Mouse (Mus musculus): ENCODE results near the gene Grb2.
A peak's percentile ranks its signal among the peaks of the same experiment; 100 is the strongest.

The Grb2 gene

DNA sequence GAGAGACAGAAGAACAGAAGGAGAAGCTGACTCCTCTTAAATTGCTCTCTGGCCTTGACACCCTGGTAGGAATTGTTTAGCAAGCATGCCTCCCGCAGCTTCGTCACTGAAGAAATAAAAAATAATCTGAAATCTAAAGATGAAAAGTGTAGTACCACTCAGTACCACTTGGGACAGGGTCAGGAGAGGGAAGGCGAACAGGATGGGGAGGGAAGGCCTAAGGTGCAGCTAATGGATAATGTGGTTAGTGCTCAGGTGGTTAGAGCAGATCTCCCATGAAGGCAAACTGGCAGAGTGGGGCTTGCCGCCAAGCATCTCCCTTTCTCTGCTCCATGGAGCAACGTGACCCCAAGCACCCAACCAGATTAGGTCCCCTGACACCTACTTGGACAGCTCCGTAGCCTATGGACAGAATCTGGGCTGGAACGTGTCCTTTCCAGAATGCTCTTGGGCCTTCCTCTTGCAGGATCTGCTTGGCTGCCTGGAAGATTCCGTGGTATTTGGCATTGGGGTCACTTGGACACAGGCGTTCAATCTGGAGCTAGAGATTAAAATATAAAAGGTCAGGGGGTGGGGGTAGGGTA lies 84.8 kb downstream of the Grb2 start:
- DNase-seq = no peak

DNA sequence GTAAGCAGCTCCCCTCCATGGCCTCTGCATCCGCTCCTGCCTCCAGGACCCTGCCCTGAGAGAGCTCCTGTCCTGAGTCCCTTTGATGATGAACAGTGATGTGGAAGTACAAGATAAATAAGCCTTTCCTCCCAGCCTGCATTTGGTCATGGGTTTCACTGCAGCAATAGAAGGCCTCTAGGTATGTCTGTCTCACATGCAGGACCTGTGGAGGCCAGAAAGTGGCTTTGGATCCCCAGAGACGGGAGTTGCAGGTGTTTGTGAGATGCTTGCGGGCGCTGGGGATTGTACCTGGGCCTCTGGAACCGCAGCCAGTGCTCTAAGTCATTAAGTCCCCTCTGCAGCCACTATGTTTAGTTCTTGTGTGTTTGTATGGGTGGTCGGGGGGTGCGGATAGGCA lies 88.4 kb downstream of the Grb2 start:
- DNase-seq = no peak

DNA sequence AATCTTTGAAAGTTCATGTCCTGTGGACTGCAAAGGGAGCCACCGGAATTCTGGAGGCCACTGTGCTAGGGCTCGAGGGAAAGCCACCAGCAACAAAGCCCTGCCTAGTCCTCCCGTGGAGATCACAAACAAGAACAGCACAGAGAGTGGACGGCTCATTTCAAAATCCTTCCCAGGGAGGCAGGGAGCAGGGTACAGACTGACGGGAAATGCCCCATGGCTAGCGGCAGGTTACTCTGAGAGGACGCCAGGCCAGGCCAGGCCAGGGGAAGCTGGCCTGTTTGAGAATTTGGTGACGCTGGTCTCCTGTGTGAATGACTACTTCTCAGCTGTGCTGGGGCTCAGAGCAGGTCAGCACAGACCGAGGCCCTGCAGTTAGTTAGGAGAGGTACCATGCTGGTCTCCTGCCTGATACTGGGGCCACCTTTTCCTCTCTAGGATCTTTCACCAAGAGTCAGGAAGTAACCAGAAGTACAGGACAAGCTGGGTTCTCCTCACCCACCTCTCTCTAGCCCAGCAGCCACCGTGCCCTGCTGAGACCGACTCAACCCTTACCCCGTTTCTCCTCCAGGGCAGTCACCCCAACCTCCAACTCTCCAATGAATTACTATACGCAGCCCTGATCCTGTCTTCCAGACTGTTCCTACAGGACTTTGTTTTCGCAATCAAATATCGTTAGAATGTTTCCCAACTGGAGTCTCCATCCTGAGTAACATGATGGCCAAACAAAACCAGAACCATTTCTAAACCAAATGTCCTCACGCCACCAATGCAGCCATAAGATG lies 89.5 kb downstream of the Grb2 start:
- DNase-seq = no peak

DNA sequence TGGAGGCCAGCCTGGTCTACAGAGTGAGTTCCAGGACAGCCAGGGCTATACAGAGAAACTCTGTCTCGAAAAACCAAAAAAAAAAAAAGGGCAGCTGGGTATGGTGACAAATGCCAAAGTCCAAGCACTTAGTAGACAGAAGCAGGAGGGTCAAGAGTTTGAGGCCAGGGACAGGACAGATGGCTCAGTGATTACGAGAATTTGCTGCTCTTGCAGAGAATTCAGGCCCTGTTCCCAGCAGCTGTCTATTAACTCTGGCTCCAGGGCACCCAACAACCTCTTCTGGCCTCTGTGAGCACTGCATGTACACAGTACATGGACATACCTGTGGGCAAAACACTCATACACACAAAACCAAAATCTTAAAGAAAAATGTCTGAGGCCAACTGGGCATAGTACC lies 90.4 kb downstream of the Grb2 start:
- no peak for DNase-seq

DNA sequence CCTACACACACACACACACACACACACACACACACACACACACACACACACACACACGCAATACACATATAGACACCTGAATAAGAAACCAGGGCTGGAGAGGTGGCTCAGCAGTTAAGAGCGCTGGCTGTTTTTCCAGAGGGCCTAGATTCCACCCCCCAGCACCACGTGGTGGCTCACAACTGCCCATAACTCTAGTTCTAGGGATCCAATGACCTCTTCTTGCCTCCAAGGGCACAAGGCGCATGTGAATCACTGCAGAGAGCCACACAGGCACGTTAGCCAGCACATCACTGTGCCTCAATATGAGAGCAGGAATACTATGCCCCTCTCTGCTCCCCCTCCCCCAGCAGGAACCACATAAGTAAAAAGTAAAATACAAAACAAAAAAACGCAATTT lies 91.5 kb downstream of the Grb2 start:
- peak; percentile 42 for DNase-seq

DNA sequence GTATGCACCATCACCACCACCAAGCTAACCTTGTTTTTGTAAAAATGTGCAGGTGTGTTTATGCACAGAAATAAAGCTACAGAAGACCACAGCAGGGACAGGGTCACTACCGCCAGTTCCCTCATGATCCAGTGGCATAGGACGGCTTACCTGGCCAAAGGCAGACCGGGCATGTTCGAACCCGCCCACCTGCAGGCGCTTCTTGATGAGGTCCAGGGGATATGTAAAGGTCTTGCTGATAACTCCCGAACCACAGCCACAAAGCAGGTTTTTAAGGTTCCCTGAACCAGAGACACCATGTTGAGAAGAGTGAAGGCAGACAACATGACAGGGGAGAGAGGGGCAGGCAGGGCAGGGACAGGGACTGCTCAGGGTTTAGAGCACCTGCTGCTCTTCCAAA lies 92.0 kb downstream of the Grb2 start:
- no peak for DNase-seq

DNA sequence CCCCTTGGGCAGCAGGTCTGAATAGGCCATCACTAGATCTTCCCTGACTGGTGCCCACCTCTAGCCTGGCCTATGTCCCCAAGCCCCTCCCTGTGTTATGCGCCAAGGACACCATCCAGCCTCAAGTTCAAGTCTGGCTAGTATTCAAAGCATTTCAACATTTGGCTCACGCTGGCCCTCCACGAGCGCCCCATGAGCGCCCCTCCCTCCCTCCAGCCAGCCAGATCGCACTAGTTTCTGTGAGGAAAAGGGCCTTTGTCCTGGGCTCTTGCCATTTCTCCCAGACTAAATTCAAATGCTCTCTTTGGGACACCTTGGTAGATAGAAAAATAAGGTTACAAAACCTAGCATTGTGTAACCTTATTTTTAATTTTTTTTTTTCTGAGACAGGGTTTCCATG lies 92.5 kb downstream of the Grb2 start:
- DNase-seq = no peak

DNA sequence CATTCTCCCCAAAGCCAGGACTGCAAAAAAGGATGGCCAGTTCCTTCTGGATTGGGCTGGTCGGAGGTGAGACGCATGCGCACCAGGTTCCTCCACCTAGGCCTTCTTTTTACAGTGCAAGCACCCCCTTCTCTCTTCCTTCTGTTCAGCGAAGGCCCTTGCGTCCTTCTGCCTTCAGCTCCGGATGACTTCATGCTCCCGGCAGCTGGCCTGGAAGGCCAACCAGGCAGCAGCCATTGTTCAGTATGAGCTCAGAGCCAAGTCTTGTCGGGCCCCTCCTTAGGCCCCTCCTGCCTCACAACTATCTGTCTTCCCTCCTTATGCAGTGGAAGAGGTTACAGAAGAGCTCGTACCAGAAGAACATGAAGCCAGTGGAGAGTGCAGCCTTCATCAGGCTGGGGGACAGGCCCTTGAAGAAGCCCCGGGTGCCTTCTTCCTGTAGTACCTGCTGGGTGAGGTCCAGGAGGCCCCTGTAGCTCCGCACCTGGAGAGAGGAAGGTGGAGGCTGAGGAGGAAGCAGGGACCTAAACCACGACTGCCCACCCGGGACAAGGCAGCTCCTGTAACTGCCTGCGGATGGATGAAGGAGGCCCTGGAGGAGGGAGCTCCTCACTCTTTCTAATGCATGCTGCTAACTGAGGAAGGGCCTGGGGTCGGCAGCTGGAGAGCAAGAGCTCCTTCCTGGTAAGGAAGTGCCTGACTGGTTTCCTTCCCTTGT lies 93.1 kb downstream of the Grb2 start:
- DNase-seq = no peak

DNA sequence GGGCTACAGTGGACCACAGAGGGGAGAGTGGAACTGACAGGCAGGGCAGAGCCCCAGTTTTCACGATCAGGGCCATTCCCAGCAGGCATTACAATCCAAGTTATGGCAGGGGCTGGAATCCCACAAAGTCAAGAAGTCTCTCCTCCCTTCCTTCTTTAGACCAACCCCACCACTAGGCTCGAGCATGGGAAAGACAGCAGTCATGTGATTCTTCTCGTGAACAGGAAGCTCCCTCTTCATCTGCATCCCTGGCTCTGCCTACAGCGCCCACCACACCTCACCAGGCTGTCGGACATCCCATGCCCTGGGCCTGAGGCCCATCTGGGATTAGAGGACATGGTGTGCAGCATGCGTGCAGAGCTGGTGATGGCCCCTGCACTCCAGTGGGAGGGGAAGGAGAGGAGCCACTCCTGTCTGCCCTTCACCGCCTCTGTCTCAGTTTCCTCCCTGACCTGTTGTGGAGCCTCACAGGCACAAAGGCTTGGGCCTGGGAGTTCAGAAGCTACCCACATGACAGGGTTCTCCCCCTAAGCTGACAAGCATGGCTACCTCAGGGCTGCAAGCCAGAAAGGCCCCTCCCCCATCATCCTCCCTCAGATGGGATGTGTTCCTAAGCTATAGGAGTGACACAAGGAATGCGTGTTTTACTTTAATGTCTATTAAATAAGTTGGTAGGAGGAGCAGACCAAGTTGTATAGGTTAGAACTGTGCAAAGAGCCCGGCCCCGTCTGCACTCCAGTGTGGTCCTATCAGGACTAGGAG lies 93.9 kb downstream of the Grb2 start:
- DNase-seq = peak; percentile 56

DNA sequence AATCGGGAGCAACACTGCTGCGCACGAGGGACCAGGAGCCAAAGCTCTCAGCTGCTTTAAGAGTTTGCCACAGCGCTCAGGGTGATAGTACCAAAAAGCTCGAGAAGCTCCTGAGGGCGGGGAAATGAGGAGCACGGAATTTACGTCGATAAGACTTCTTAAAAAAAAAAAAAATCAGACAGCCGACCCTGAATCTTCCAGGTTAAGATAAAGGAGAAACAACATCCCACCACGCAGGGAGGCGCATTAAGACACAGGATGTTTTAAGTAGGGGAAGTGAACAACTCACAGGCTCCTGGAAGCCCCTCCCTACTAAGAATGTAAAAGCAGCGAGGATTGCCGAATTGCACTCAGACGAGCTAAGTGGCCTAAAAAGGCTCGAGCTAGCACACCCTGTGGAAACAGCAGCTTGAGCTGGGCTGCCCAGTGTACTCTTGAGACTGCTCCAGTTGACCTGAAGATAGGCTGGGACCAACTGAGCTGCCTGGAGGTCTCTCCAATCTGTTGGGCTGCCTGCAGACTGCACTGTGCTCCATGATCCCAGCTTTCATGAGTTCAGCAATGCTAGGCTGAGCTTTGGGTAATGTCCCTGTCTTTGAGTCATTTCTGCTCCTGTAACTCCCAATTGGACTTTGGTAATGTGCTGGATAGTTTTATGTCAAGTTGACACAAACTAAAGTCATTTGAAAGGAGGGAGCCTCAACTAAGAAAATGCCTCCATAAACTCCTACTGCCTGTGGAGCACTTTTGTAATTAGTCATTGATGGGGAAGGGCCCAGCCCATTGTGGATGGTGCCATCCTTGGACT lies 95.1 kb downstream of the Grb2 start:
- no peak for DNase-seq

DNA sequence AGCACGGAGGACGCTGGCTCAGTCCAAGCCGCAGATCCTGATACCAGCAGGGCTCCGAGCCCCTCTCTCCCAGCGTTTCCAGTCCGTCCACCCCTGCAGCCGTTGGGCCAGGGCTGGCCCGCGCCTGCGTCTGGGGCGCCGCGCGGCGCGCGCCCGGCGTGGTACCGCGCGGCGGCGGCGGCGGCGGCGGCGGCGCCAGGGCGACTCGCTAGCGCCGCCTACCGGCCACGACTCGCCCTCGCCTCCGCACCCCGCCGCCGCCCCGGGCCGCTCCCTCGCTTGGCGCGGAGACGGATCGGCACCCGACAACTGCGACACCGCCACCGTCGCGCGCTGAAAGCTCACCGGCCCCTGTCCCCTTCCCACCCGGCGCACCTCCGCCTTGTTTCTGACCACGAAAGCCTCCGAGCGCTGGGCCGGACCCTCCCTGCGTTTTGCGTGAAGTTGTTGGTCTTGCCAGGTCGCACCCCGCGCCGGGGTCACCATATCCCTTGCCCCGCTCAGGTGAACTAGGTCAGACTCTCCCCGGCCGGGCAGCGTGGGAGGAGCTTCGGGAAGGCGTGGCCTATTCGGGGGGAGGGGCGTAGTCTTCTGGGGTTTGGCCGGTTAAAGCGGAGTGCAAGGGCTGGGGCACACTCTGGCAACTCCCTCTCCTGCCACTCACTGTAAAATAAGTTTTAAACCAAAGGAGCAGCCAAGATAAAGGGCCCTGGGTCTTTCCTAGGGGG lies 95.8 kb downstream of the Grb2 start, which contains the start of gene Mif4gd:
Mif4gd (minus strand) TSS at position 560 of the 728 bp plus-strand sequence.
- DNase-seq = peak; percentile 95

DNA sequence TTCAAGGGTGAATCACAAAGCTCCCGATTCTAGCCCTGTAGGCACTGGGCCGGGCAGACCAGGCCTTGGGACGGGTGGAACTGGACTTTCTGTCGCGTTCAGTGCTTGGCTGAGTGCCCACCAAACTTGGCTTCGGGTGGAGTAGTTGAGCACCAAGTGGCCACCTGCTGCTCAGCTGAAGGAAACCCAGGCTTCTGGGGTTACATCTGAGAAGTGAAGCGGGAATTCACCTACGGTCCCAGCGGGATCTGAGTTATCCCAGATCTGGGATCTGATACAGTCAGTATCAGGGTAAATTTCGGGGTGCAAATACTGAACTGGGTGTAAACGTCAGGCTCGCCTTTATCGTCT lies 96.4 kb downstream of the Grb2 start:
- peak; percentile 91 for DNase-seq

DNA sequence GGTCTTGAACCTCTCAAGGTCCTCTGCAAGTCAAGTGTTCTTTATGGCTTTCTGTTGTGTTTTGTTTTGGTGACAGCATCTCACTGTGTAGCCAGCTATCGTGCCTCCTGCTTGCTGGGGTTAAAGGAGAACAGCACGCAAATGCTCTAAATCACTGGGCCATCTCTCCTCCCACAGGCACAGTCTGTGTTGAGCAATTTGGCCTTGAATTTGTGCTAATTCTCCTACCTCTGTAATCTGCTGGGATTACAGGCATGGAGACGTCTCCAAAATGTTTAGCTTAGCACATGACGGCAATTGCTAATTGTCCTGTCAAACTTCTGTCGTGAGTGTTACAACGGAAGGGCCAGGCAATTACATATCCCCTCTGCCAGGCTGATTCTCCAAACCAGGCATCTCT lies 97.2 kb downstream of the Grb2 start:
- no peak for DNase-seq

DNA sequence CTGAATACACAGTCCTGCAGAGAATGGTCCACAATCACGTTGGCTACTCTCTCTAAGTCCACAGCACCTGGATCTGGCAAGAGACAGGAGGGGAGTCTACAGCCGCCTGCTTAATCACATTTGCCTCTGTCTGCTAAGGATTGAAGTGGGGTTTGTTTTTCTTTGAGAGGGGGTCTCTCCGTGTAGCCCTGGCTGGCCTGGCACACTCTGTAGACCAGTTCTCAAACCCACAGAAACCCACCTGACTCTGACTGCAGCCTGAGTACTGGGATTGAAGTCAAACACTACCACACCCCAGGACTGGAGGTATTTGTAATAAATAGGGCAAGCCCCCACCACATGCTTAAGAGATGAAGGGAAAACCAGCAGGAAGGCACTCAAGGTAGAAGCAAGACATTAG lies 98.8 kb downstream of the Grb2 start:
- no peak for DNase-seq

DNA sequence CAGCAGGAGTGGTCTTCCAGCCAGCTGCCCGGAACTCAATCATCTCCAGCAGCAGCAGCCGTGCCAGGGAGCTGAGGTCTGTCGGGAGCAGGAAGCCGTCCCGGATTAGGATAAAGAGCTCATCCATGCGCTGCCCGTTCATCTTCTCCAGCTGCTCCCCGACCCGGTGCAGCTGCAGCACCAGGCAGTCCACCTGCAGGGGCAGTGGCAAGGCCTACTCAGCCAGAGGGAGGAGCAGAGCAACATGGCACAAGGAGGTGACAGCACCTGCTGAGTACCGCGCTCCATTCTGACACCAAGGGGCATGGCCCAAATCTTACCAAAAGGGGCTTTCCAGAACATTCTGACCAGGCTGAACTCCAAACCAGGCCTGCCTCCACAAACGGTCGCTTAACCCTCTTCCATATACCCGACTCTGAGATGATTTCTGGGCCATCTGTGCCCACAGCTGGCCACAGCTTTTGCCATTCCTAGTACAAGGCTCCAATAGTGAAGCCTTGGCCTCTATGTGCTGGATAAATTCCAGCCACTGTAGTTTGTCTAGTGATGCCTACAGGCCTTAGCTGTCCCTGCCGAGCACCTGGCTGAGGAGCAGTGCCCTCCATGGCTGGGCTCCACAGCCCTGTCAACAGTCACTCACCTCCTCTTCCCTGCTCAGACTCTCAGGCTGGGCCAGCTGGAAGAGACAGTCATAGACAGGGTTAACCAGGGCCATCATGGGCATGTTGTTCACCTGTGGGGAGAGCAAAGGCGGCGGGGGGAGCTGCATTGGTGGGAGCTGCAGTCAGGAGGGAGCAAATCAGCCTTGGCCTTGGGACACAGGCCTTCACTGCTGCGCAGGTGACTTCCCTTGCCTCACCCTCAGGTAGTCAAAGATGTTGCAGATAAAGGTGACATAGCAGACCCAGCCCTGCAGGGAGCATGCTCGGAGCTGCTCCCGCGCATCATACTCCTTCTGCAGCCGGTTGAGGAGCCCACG lies 99.7 kb downstream of the Grb2 start:
- no peak for DNase-seq

DNA sequence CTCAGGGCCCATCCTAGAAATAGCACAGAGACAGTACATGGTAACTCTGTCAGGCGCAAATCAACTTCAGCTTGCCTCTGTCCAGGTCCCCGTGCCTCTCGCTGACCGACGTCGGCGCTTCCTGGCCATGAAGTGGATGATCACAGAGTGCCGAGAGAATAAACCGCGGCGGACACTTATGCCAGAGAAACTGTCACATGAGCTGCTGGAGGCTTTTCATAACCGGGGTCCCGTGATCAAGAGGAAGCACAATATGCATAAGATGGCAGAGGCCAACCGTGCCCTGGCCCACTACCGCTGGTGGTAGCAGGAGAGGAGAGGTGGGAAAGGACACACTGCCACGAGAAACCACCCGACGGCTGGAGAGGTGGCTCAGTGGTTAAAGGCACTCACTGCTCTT lies 101.7 kb downstream of the Grb2 start:
- DNase-seq = no peak

DNA sequence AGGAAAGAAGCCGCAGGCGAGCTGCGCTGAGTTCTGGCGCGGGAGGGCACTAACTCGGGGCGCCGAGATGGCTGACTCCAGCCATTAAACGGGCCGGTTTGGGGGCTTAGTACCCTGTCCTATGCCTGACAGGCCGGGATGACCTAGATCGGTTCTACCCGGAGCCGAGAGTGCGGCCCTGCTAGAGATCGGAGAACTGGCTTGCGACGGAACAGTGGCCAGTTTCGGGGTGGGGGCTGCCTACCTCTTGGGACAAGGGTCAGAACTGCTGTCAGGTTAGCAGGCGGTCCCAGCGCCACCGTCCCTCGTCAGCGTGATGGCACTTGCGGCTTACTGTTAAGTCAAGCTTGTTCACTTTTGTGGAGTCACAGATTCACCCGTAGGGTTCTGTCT lies 104.1 kb downstream of the Grb2 start:
- DNase-seq = no peak

DNA sequence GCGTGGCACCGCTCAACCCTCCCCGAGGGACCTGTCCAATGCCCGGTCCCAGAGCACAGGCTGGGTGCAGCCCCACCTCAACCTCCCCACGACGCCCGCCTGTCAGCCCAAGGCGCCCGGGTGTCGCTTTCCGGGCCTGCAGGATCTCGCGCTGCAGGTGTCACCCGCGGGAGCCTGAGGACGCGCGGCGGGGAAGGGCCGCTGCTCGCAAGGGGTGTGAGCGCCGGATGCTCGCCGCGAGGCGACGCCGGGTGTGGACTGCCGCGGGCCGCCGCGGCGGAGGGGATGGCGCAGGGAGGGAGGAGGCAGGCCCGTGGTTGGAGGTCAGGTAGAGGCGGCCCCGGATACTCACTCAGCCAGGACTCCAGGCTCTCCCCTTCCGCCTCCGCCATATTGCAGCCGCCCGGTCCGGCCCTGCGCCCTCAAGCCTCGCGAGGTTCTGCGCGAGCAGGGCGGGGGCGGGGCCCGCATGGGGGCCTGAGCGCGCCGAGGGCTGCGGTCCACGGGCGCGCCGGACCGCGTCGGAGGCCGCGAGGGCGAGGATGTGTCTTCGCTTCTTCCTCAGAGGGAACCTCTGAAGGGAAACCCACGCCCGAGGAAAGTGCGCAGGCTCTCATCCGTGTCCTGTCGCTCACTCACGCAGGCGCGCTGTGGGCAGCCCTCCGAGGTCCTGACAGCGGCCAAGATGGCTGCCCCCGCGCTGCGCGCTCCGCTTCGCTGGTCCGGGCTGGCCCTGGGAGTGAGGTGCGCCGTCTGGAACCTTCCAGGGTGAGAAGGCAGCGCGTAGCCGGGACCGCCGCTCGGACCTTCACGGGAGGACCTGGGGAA lies 104.7 kb downstream of the Grb2 start, which contains the start of the genes Mrps7 and Gga3:
Mrps7 (plus strand) TSS at position 450 of the 828 bp plus-strand sequence.
Gga3 (minus strand) TSS at position 576 of the 828 bp plus-strand sequence.
- DNase-seq = peak; percentile 96

DNA sequence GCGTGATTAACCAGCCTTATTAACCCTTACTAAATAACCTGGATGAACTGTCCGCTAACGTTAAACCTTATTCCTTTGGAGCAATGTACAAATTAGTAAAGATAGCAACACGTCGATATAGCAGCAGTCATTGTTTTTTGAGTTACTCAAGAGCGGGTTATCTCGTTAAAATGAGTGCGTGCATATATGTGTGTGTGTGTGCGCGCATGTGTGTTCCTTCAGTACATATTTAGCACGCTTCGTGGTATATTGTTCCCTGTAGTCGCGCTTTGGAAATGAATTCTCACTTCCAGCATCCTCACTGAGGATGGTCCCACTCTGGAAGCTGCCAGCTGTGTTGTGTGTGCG lies 105.3 kb downstream of the Grb2 start:
- DNase-seq = no peak

DNA sequence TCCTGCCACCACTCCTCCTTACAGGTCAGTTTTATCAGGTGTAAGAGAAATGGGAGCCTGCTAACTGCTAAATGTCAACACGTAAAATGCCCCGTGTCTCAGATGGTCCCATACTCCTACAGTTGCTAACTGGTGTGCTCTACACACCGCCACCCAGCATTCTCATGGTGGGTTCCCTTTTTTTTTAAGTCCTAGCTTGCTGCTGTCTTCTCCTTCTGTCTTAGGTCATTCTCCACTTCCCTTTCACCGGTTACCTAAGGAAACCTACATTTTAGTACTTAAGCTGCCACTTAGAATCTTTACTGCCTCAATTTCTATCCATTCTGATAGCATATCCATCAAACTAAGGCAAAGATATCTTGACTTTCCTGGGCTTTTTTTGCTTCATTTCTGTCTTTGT lies 107.2 kb downstream of the Grb2 start:
- no peak for DNase-seq
